Mouse (Mus musculus) ovary, postnatal 36 days (tissue): ENCODE data around the gene Lrrc27.

Experiments
- DNase-seq: peaks from one replicate; pipeline ENCODE4 v3.0.0; 2022; ENCODE audit warnings: low spot score, mixed read lengths

Gene Lrrc27

DNA sequence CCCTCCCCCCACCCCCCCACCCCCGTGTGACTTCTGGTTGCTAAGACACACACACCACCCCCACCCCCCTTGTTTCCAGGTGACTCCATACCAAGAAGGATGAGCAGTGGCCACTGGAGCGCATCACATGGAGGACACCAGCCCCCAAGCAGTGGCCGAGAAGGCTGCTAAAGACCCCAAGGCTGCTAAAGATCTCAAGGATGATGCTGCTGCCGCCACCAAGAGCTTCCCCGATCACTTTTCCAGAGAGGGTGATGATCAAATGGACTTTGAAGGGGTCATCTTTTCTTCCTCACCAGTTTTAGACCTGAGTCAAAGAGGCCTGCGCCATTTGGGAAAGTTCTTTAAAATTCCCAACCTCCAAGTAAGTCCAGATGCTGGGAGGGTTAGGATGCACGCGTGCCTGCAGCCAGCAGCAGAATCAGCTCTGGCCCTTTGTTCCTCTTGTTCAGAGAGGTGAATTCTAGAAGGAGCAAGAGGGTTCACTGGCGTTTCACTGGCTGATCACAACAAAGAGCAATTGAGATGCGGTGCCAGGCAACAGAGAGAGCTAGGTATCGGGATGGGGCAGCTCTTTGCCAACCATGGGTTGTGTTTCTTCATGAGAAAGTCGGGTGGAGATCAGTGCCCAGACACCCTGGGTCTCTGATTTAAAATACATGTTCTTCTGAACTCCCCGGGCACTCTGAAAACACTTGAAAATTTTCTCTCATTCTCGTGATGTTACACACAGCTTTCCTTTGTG lies 2.0 kb downstream of the Lrrc27 start:
- no peak for DNase-seq

GRCm38 (mm10) chr7:139215516-139215915 lies 2.7 kb downstream of the Lrrc27 start:
- no peak for DNase-seq

- no peak for DNase-seq
These were observed 3.2 kb downstream of the Lrrc27 start for GRCm38 (mm10) chr7:139215946-139216345.

GRCm38 (mm10) chr7:139216464-139216863 lies 3.7 kb downstream of the Lrrc27 start:
- no peak for DNase-seq

- DNase-seq, result no peak
These were observed 4.3 kb downstream of the Lrrc27 start for GRCm38 (mm10) chr7:139217046-139217445.

DNA sequence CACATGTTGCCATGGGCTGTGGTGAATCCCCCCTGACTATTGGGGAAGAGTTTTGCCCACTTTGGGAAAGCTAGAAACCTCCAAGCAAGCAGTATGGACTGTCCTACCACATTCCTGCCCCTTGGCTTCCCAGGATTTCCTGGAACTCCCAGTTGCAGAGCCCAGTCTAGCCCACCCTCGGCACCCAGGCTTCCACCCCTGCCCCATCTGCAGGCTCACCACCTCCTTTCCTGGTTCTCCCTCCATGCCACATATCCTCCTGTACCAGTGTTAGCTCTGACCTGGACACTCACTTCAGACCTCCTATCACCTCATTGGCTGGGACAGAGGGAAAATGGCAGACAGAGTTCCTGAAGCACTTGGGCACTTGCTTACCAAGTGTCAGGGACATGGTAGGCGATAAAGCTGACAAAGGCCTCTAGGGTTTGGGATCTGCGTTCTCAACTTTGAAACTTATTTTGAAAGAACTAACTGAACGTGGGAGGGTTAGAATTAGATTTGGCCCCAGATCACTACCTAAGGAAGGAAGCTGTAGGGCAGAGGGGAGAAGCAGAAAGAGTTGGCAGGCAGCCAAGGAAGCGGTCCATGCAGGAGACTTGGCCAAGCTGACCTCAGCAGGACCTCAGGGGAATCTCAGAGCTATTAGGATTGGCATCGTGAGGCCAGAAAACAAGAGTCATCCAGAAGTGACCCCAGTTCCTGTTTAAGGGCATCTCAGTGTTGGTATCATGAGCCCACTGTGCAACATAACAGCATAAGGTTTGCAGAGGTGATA lies 6.0 kb downstream of the Lrrc27 start:
- DNase-seq, result peak; percentile 42

DNA sequence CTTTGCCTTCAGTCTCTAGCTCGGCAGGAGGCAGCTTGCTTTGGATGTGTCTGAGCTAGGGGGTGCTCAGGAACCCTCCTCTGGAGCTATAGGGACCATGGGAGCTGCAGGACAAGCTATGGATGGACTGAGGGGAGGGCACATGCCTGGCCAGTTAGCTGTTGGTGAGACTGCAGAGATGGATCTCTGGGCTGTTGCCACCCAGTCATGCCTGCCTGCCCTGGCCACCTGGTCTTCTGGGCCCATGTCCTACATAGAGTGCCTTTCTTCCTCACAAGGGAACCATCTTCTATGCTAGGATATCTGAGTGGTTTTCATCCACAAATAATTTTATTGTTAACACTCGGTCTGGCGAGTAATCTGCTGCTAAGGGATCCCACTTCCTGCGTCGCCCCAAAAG lies 6.7 kb downstream of the Lrrc27 start:
- peak; percentile 3 for DNase-seq

DNA sequence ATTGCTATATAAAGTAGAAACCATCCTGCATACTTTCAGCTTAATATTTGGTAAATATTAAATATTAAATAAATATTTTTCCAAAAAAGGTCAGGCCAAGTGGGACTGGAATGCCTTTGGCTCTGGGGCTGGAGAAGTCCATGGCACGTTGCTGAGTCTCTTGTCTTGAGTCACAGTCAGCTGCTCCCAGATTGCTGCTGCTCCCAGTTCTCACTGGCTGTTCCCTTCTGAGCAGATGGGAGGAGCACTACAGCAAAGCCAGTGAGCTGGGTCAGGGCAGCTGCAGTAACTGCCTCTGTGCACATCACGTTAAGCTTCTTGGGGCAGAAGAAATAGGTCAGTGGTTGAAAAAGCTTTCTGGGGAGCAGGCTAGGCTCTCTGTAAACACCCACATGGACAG lies 7.5 kb downstream of the Lrrc27 start:
- peak; percentile 26 for DNase-seq

DNA sequence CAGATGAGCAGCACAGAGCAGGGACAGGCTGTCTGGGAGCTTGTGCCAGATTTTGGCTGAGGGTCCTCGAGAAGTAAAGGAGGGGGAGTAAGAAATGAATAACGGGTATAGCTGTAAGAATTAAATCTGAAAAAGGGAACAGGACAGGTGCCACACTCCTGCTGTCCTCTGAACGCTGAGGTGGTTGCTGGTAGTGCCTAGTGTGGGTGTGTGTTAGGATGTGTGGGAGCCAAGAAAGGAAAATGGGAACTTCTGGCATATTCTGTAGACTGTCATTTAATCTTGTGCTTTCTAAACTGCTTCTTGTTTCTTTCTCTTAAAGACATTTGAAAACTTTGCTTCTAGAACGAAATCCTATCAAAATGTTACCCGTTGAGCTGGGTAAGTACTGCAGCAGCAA lies 8.3 kb downstream of the Lrrc27 start:
- DNase-seq, result no peak

DNA sequence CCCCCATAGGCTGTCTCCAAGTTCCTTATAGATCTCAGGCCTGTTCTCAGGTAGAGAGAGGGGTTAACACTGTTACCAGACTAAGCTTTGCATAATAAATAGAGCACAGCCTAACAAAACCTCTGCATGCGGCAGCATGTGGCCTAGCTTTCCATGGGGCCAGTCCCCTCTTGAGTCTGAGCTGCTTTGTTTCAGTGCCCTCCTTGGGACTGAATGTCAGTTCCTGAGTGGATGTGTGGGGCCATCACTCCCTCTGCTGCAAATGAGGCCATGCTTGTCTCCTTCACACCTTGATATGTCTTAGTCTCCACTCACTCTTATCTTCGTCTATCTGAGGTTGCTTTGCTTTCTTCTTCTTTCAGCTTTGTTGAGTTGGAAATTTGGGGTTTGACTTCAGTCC lies 9.1 kb downstream of the Lrrc27 start:
- DNase-seq, result no peak

DNA sequence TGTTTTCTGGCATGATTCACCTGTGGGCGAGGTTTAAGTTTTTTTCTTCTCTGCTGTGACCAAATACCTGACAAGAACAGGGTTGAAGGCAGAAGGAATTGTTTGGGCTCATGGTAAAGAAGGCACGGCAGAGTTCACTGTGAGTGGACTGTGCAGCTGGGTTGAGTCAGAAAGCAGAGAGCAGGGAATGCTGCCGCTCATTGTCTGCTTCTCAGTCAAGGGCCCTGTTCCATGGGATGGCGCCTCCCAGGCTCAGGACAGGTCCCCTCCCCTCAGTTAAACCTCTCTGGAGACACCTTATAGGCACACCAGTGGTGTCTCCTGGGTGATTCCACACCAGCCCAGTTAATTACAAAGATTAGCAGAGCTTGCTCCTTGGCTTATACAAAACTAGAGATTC lies 9.6 kb downstream of the Lrrc27 start:
- DNase-seq, result no peak

- DNase-seq, result peak; percentile 1
These were observed 11.3 kb downstream of the Lrrc27 start for GRCm38 (mm10) chr7:139224070-139224469.

- peak; percentile 3 for DNase-seq
These were observed 11.9 kb downstream of the Lrrc27 start for GRCm38 (mm10) chr7:139224725-139225124.

DNA sequence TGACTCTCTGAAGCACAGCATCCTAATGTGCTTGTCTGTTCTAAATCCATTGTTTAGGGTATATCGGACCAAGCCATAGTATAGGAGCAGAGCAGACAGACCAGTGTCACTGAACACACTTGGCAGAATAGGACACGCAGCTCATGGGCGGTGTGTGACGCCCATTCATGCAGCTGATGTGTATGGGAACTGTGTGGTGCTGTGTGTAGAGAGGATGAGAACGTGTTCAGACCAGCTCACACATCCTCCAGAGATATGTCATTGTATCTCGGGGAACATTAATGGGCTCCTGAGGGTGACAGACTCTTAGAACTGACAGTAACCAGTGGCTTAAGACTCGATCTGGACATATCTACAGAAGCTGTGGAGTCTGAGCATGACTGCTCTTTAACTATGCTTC lies 13.6 kb downstream of the Lrrc27 start:
- DNase-seq, result no peak

- no peak for DNase-seq
These were observed 15.8 kb downstream of the Lrrc27 start for GRCm38 (mm10) chr7:139228447-139229171.

DNA sequence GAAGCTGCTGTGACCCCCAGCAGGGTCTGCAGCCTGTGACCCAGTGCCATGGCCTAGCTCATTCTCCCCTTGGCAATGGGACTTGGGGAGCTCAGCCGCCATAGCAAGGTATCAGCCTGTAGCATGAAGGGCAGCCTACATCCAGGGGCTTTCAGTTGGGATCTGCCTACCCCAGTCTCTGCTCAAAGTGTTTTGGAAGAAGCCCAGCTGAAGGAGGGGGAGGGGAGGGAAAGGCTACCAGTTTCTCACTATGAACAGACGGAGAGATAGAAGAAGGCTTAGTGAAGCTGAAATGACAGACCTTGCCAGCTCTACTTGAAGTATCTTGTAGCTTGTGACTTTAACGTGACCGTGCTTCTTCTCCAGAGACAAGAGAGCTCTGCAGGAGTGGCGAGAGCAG lies 17.0 kb downstream of the Lrrc27 start:
- no peak for DNase-seq

DNA sequence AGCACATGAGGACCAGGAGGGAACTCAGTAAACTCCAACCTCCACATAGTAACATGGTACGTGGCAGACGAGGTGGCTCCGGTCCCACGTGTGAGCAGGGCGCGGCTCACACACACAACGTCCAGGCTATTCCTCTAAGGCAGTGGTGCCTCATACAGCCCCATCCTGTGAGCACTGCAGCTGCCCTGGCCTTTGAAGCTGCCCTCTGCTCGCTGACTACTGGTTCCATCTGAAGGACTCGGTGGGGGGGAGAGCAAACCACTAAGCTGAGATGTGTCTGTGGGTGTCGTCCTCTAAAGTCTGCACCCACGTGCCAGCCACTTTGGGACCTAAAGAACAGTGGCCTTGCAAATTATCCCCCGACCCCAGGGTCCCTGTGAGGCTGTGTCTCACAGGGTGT lies 17.5 kb downstream of the Lrrc27 start:
- DNase-seq, result no peak

GRCm38 (mm10) chr7:139233714-139234113 lies 20.9 kb downstream of the Lrrc27 start:
- DNase-seq, result peak; percentile 89

DNA sequence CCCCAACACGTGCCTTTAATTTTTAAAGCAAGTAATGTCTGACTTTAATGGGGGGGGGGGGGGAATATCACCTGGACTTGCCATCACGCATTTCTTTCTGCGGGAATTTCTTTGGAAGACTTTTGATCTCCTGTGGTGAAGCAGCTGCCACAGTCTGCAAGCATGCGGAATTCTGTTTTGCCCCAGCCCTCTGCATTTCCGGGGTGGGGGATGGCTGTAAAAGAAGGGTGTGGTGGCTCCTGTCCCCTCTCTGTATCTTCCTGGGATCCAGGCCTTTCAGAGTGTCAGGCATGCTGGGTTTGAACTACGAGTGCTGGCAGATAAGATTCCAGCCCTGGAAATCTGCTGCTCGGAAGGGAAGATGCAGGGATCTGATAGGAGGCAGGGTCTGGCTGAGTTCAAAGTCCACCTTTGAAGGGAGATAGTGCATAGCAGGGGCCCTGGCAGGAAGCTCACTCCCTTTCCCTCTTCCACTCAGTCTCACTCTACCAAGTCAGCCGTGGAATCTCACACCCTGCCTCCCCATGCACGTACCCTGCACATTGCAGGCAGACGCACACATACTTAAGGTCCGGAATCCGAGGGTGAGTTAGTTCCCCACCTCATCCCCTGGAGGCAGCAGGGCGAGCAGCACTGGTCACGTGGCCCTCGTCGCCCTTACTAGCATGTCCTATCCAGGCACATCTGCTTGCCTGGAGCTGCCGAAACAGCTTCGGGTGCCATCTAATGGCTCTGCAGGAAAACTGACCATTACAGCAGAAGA lies 21.8 kb downstream of the Lrrc27 start:
- DNase-seq, result peak; percentile 66

- DNase-seq, result peak; percentile 30
These were observed 23.0 kb downstream of the Lrrc27 start for GRCm38 (mm10) chr7:139235651-139236358.

- DNase-seq, result no peak
These were observed 26.6 kb downstream of the Lrrc27 start for GRCm38 (mm10) chr7:139239432-139239831.
